Mouse (Mus musculus) cerebellum, adult 2 months (tissue): ENCODE measurements around the gene Fyn.

ENCODE experiments used
- CTCF ChIP-seq: fragments of 200-500 bp; IDR thresholded peaks from 2 replicates; pipeline ENCODE4 v1.5.1; 2011; ENCODE audit warnings: low read depth, mild to moderate bottlenecking, control low read depth, low read length, moderate library complexity, borderline replicate concordance; ENCODE audit not compliant: insufficient read depth
- POLR2A ChIP-seq: fragments of 200-500 bp; IDR thresholded peaks from 2 replicates; pipeline ENCODE4 v1.6.1; 2011; ENCODE audit warnings: low read length, control low read depth, borderline replicate concordance; ENCODE audit not compliant: insufficient read depth

- no peak for TF ChIP-seq CTCF
- TF ChIP-seq POLR2A: no peak
Measured at GRCm38 (mm10) chr10:39509937-39510336, 141.3 kb downstream of the Fyn start.
